Mouse (Mus musculus) mouse embryonic stem cell (cell line): ENCODE results near the gene Pigb.

ENCODE experiments used
- in situ Hi-C, 2 experiments: fragments of 300-500 bp; cut with MboI; formaldehyde crosslinking; loops; 1 replicate in 1 of 2; 3 replicates in 1 of 2; pipeline ENCODE4 v1.14.3; 2019 to 2020; ENCODE audit warnings: low sequenced_read_pairs in 2 of 2, low pct_unique_long_range_greater_than_20kb in 1 of 2, mixed read lengths in 1 of 2; ENCODE audit not compliant: unreplicated experiment in 1 of 2

The Pigb gene

GRCm38 (mm10) chr9:72961959-72962358 lies 78.2 kb downstream of the Pigb start:
- in situ Hi-C loops: no loop called here

GRCm38 (mm10) chr9:72961346-72961745 lies 78.8 kb downstream of the Pigb start:
- in situ Hi-C loops: no loop called here

- in situ Hi-C loops: no loop called here
These were observed 81.4 kb downstream of the Pigb start, which contains the start of the genes Dyx1c1 and Gm44503 for GRCm38 (mm10) chr9:72958521-72959450. Gene Dyx1c1, plus strand, starts transcription at chr9:72958785. Gene Gm44503, plus strand, starts transcription at chr9:72958852.
